Mouse (Mus musculus) adrenal gland, adult 18-20 months (tissue): ENCODE data around the gene BC030867. TPM values are rescaled to one million over a fixed set of nuclear protein-coding genes. Genes with fewer than 3 reads are reported as not detected.

Source experiments
- DNase-seq, 2 experiments: peaks; one replicate each; pipeline ENCODE4 v3.0.0; 2021 to 2022; ENCODE audit warnings: low spot score in 2 of 2
- microRNA-seq, 2 experiments: library from miRNA; unstranded; fragments of <30 nt; microRNA quantifications; one replicate each; pipeline ENCODE4 v1.2.0; 2021; ENCODE audit warnings: borderline number of aligned reads in 2 of 2
- total RNA-seq, 2 experiments: library from RNA; stranded (reverse); gene quantifications; 1 replicate in 1 of 2; 2 replicates in 1 of 2; pipeline ENCODE4 v1.2.3; 2021

The BC030867 gene
- total RNA-seq, 2 experiments from 2014 or later = 0.46 TPM; not detected in 1

- DNase-seq = no peak
These were observed 63.9 kb downstream of the BC030867 start for GRCm38 (mm10) chr11:102312586-102312985.

- DNase-seq = no peak
These were observed 65.6 kb downstream of the BC030867 start for GRCm38 (mm10) chr11:102314321-102314720.

Small RNA genes within 50 kb of the gene (microRNA-seq; reads per million reads assigned to microRNA genes)
- 2.4 to 3.7 reads per million in 2 experiments for gene Mir8101

Other genes with a start within 250 kb of the BC030867 start
- gene Mpp3, start 220.4 kb upstream of the BC030867 start, total RNA-seq = 10 to 100 TPM; 10.8 to 20.2 TPM
- 10 to 100 TPM; 32.4 to 33.4 TPM for gene Cd300lg, start 207.4 kb upstream of the BC030867 start, total RNA-seq
- 10 to 100 TPM in 1 of 2 experiments, 1 to 10 TPM in 1; 8.8 to 13.0 TPM for gene Mpp2, start 160.4 kb upstream of the BC030867 start, total RNA-seq
- not detected for gene Ppy, start 147.6 kb upstream of the BC030867 start, total RNA-seq
- gene Pyy, start 141.1 kb upstream of the BC030867 start, total RNA-seq = not detected
- under 1 TPM in 1 of 2 experiments, not detected in 1; 0.77 TPM for gene Nags, start 103.4 kb upstream of the BC030867 start, total RNA-seq
- 10 to 100 TPM; 12.0 to 13.6 TPM for gene Tmem101, start 92.5 kb upstream of the BC030867 start, total RNA-seq
- 100 to 1,000 TPM in 1 of 2 experiments, 10 to 100 TPM in 1; 83.9 to 102 TPM for gene Lsm12, start 63.6 kb upstream of the BC030867 start, total RNA-seq
- 100 to 1,000 TPM; 121 to 128 TPM for gene G6pc3, start 59.3 kb upstream of the BC030867 start, total RNA-seq
- gene Hdac5, start 18.7 kb upstream of the BC030867 start, total RNA-seq = 100 to 1,000 TPM in 1 of 2 experiments, 10 to 100 TPM in 1; 79.1 to 115 TPM
- under 1 TPM; 0.30 to 0.61 TPM for gene Asb16, start 19.9 kb downstream of the BC030867 start, total RNA-seq
- 10 to 100 TPM; 43.3 to 55.3 TPM for gene Tmub2, start 36.0 kb downstream of the BC030867 start, total RNA-seq
- 10 to 100 TPM; 44.3 to 53.4 TPM for gene Atxn7l3, start 47.7 kb downstream of the BC030867 start, total RNA-seq
- 100 to 1,000 TPM in 1 of 2 experiments, 10 to 100 TPM in 1; 93.7 to 117 TPM for gene Ubtf, start 70.9 kb downstream of the BC030867 start, total RNA-seq
- gene Slc4a1, start 117.3 kb downstream of the BC030867 start, total RNA-seq = under 1 TPM; 0.23 to 0.80 TPM
- gene Rundc3a, start 144.5 kb downstream of the BC030867 start, total RNA-seq = 10 to 100 TPM; 40.0 to 45.9 TPM
- gene Slc25a39, start 159.1 kb downstream of the BC030867 start, total RNA-seq = 100 to 1,000 TPM; 461 to 466 TPM
- 100 to 1,000 TPM; 156 to 181 TPM for gene Grn, start 181.4 kb downstream of the BC030867 start, total RNA-seq
- 1 to 10 TPM; 3.4 to 3.5 TPM for gene Fam171a2, start 198.8 kb downstream of the BC030867 start, total RNA-seq
- gene Itga2b, start 221.2 kb downstream of the BC030867 start, total RNA-seq = 1 to 10 TPM; 3.4 to 3.6 TPM